Mouse (Mus musculus): ENCODE measurements around the gene Tnfaip1.
A peak's percentile ranks its signal among the peaks of the same experiment; 100 is the strongest.

The Tnfaip1 gene

DNA sequence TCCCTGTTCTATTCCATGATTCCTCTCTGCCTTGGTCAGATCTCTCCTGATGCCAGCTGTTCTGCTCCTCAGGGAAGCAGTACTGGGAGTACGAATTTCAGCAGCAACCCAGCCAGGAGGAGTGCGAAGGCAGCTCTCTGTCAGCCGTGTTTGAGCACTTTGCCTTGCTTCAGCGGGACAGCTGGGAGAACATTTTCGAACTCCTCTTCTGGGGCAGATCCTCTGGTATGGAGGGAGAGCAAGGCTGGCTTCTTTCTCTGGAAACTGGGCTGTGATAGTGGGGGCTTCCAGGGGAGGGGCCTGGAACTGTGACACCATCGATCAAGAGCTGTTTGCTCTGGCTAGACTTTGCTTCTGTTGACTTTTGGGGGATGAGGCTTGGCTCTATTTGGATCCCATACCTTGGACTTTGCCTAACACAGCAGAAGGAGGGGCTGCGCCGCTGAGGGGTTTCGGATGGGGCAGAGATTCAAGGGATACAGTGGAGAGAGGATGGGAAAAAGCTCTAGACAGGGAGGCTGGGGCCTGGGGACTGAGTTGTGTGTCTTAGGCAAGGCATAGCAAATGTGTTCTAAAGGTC is 35.4 kb downstream of the Tnfaip1 start:
- DNase-seq (ENCODE audit: low spot score in 2 of 2), result no peak

DNA sequence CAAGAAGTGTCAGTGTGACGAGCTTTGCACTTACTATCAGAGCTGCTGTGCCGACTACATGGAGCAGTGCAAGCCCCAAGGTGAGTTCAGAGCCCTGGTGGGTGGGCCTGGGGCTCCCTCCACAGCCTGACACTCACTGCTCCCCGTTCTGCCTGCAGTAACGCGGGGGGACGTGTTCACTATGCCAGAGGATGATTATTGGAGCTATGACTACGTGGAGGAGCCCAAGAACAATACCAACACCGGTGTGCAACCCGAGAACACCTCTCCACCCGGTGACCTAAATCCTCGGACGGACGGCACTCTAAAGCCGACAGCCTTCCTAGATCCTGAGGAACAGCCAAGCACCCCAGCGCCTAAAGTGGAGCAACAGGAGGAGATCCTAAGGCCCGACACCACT is 36.6 kb downstream of the Tnfaip1 start:
- no peak for DNase-seq (ENCODE audit: low spot score in 2 of 2)

DNA sequence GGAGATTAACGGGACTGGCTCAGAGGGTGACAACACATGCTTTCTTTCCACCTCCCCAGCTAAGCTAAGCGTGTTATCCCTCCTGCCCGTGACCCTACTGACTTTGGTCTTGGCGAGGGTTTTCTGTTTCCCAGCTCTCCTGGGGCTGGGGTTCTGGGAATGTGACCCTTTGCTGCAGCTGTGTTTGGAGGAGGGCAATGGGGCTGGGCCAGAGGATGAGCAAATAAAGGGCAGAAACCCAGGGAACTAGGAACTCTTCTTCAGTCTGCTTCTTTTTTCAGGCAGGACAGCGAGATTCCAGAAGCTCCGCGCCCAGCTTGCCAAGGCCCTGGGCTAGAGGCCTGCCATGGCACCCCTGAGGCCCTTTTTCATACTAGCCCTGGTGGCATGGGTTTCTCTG is 37.1 kb downstream of the Tnfaip1 start, which contains the start of gene Vtn:
Gene Vtn (plus strand): TSS at position 88 of the 400 bp plus-strand sequence.
- DNase-seq (ENCODE audit: low spot score in 2 of 2), result no peak

DNA sequence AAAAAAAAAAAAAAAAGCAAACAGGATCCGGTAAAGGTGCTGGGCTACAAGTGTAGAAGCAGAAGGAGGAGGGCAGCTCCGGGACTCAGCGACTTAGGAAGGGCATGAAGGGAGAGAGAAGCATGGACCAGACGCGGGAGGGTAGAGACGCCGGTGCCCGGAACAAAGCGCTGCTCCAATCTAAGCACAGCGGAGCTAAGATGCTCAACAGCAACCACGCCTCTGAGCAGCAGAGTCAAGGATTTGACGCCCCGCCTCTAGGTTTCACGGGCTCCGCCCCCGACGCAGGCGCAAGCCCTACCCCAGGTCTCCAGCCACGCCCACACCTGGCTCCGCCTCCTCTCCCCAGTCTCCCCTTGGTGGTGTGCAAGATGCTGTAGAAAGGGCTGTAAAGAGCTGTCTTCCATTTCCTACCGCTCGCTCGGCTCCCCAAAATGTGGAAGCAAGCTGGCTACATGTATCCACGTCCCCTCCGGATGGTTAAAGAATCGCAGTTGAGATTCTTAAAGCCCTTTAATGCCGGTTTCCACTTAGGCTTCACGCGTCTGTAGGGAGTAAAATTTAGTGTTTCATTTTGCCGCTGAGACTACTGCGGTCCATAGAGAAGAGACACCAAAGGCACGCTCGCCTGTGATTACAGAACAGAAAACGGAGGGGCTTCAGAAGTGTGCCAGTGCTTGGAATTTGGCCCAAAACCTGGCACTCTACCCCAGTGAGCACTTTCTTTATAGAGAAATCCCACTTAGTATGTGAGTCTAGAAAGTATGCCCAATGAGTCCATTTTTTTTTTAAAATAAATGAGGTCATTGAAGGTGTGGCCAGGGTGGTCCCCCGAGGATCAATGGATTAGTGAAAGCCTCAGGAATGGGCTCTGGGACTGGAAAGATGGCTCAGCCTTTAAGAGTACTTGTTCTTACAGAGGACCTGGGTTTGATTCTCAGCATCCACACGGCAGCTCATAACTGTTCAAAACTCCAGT is 38.3 kb downstream of the Tnfaip1 start, which contains the start of gene Sarm1:
Gene Sarm1 (minus strand): TSS at position 211 of the 979 bp plus-strand sequence.
- peak; percentile 92 to 94 for DNase-seq (ENCODE audit: low spot score in 2 of 2)

DNA sequence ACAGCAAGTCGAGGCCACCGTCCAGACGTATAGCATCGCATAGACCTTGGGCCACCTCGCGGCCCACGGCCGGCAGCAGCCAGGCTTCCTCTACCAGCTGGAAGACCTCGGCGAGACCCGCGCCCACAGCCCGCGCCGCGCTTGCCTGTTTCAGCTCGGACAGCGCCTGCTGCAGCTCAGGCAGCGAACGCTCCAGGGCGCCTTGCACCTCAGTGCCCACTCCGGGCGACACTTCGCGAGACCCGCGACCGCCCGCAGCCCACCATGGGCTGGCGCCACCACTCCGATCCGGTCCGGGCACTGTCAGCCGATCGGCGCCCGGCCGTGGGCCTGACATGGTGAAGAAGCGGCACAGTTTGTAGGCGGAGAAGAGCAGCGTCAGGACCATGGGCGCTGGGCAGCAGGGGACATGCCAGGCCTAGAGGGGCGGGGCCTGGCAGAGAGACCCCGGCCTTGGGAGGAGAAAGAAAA is 39.0 kb downstream of the Tnfaip1 start:
- DNase-seq (ENCODE audit: low spot score in 2 of 2), result peak in 1 of 2 experiments; percentile 51

DNA sequence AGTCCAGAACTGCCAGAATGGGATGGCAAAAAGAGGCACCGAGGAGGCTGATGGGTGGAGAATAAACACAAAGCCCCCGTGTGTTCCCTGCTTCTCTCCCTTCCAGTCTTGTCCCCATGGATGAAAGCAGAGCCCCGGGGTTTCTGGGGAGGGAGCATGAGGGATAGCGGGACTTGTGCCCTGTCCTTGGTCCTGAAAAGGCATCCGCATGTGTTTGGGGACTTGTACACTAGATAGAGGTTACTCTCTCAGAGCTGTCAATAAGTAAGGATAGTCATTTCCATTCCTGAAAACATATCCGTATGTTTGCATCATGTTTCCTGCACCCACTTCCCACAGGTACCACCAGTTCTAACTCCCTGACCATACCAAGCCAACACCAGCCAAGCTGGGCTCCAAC is 40.2 kb downstream of the Tnfaip1 start:
- no peak for DNase-seq (ENCODE audit: low spot score in 2 of 2)

DNA sequence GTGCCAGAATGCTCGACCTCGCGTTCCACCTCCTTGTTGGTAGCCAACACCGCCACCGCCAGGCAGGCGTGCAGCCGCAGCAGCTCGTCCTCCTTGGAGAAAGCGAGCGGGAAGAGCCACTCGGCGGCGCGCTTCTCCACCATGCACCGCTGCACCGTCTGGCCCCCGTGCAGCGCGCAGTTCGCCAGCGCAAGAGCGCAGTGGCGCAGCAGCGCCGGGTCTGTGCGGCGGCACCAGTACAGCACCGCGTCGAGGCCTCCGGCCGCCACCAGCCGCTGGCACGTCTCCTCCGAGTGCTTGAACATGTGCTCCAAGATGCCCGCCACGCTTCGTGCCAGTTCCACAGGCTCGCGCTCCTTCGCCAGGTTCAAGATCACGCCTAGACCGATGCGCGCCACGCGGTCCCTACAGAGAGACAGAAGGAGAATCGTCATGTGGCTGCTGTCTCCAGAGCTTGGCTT is 45.3 kb downstream of the Tnfaip1 start:
- peak in 1 of 2 experiments; percentile 56 for DNase-seq (ENCODE audit: low spot score in 2 of 2)

DNA sequence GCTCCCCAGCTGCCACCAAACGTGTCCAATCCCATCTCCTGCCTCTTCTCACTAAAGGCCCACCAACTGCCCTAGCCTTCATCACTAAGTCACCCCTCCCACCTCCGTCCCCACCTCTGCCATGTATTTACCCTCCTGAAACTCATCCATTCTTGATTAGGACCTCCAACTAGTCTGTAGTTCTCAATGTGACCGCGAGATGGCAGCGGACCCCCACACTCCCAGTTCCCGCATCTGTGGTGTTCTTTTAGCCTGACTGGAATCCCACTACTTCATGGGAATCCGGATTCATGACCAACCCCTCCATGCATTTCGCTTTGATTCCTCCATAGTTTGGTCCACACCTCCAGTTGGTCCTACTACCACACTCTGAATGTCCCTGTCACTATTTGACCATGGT is 48.0 kb downstream of the Tnfaip1 start:
- peak; percentile 52 to 76 for DNase-seq (ENCODE audit: low spot score in 2 of 2)

DNA sequence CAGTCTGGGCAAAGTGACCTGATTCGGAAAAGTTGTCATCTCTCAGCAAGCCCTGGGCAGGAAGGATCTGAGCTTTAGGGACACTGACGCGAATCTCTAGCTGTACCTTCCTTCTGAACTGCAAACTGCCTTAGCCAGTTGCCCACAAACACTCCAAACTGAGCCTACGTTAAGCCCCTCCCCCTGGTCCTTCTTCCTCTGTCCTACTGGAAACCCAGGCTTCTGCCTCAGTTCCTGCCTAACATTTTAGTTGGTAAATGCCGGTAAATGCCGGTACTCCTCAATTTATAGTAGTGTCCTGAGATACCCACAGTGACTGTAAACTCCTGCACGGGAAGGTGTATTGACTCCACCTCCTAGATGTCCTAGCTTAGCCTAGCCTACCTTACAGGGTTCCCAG is 52.5 kb downstream of the Tnfaip1 start:
- DNase-seq (ENCODE audit: low spot score in 2 of 2), result no peak

DNA sequence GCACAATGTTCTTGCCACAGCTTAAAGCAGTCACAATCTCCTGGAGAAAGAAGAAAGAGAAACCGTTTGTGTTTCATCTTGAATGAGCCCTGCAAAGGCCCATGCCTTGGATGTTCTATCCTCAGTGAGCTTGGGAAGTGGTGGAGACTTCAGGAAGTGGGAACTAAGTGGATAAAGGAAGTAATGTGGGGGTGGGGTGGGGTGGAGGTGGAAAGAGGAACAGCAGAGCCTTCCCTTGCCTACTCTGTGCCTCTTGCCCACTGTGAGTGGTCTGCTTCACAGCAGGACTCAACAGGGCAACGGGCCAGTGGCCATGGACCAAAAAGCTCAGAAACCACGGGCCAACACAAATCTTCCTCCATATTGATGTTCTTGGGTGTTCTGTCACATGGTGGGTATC is 60.8 kb downstream of the Tnfaip1 start:
- no peak for DNase-seq (ENCODE audit: low spot score in 2 of 2)
